Mouse (Mus musculus) hematopoietic stem cell, adult 5-6 weeks (primary cell): Measurements from ENCODE around the gene Gm11168. TPM values are rescaled to one million over a fixed set of nuclear protein-coding genes. Genes with fewer than 3 reads are reported as not detected.
A peak's percentile ranks its signal among the peaks of the same experiment; 100 is the strongest.
"Not testable (repeated sequence)": the region's sequence is repeated elsewhere in the genome, so short reads cannot be mapped to it uniquely, and the experiment has no call there.

Experiments
- ATAC-seq, 2 experiments: fragments of 125-278 bp in 1 of 2; replicated peaks in 1 of 2; 2 replicates each; pipeline ENCODE4 v1.8.0; 2016 to 2017; ENCODE audit warnings: inconsistent platforms in 2 of 2, mild to moderate bottlenecking in 2 of 2, moderate number of reproducible peaks in 2 of 2, low read depth in 1 of 2, moderate TSS enrichment in 1 of 2; ENCODE audit not compliant: low FRiP score in 2 of 2, poor library complexity in 2 of 2, severe bottlenecking in 2 of 2, insufficient read depth in 1 of 2, low TSS enrichment in 1 of 2
- total RNA-seq: library from RNA; stranded (forward); fragments of 172-1452, 232-1000 nt; gene quantifications from 2 replicates; pipeline ENCODE4 v1.2.3, GENCODE M21; 2017

Gene Gm11168
- total RNA-seq, 1 experiment from 2014 or later, result 3.3 TPM

DNA sequence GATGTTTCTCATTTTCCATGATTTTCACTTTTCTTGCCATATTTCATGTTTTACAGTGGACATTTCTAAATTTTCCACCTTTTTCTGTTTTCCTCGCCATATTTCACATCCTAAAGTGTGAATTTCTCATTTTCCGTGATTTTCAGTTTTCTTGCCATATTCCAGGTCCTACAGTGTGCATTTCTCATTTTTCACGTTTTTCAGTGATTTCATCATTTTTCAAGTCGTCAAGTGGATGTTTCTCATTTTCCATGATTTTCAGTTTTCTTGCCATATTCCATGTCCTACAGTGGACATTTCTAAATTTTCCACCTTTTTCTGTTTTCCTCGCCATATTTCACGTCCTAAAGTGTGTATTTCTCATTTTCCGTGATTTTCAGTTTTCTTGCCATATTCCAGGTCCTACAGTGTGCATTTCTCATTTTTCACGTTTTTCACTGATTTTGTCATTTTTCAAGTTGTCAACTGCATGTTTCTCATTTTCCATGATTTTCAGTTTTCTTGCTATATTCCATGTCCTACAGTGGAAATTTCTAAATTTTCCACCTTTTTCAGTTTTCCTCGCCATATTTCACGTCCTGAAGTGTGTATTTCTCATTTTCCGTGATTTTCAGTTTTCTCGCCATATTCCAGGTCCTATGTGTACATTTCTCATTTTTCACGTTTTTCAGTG, 20.3 kb downstream of the Gm11168 start, which contains the start of gene Gm10718:
Gene Gm10718, plus strand, starts transcription at position 236 of the 673 bp plus-strand sequence.
- not testable (repeated sequence) for ATAC-seq

DNA sequence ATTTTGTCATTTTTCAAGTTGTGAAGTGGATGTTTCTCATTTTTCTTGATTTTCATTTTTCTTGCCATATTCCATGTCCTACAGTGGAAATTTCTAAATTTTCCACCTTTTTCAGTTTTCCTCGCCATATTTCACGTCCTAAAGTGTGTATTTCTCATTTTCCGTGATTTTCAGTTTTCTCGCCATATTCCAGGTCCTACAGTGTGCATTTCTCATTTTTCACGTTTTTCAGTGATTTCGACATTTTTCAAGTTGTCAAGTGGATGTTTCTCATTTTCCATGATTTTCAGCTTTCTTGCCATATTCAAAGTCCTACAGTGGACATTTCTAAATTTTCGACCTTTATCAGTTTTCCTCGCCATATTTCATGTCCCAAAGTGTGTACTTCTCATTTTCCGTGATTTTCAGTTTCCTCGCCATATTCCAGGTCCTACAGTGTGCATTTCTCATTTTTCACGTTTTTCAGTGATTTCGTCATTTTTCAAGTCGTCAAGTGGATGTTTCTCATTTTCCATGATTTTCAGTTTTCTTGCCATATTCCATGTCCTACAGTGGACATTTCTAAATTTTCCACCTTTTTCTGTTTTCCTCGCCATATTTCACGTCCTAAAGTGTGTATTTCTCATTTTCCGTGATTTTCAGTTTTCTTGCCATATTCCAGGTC, 21.0 kb downstream of the Gm11168 start:
- ATAC-seq, result not testable (repeated sequence)

DNA sequence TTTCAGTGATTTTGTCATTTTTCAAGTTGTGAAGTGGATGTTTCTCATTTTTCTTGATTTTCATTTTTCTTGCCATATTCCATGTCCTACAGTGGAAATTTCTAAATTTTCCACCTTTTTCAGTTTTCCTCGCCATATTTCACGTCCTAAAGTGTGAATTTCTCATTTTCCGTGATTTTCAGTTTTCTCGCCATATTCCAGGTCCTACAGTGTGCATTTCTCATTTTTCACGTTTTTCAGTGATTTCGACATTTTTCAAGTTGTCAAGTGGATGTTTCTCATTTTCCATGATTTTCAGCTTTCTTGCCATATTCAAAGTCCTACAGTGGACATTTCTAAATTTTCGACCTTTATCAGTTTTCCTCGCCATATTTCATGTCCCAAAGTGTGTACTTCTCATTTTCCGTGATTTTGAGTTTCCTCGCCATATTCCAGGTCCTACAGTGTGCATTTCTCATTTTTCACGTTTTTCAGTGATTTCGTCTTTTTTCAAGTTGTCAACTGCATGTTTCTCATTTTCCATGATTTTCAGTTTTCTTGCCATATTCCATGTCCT, 21.8 kb downstream of the Gm11168 start, which contains the start of gene Gm10717:
Gene Gm10717, plus strand, starts transcription at position 506 of the 556 bp plus-strand sequence.
- not testable (repeated sequence) for ATAC-seq

DNA sequence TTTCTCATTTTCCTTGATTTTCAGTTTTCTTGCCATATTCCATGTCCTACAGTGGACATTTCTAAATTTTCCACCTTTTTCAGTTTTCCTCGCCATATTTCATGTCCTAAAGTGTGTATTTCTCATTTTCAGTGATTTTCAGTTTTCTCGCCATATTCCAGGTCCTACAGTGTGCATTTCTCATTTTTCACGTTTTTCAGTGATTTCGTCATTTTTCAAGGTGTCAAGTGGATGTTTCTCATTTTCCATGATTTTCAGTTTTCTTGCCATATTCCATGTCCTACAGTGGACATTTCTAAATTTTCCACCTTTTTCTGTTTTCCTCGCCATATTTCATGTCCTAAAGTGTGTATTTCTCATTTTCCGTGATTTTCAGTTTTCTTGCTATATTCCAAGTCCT, 22.5 kb downstream of the Gm11168 start:
- ATAC-seq, result not testable (repeated sequence)

DNA sequence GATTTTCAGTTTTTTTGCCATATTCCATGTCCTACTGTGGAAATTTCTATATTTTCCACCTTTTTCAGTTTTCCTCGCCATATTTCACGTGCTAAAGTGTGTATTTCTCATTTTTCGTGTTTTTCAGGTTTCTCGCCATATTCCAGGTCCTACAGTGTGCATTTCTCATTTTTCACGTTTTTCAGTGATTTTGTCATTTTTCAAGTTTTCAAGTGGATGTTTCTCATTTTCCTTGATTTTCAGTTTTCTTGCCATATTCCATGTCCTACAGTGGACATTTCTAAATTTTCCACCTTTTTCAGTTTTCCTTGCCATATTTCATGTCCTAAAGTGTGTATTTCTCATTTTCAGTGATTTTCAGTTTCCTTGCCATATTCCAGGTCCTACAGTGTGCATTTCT, 23.0 kb downstream of the Gm11168 start:
- not testable (repeated sequence) for ATAC-seq

DNA sequence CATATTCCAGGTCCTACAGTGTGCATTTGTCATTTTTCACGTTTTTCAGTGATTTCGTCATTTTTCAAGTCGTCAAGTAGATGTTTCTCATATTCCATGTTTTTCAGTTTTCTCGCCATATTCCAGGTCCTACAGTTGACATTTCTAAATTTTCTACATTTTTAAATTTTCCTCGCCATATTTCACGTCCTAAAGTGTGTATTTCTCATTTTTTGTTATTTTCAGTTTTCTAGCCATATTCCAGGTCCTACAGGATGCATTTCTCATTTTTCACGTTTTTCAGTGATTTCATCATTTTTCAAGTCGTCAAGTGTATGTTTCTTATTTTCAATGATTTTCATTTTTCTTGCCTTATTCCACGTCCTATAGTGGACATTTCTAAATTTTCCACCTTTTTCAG, 23.6 kb downstream of the Gm11168 start:
- ATAC-seq, result not testable (repeated sequence)

DNA sequence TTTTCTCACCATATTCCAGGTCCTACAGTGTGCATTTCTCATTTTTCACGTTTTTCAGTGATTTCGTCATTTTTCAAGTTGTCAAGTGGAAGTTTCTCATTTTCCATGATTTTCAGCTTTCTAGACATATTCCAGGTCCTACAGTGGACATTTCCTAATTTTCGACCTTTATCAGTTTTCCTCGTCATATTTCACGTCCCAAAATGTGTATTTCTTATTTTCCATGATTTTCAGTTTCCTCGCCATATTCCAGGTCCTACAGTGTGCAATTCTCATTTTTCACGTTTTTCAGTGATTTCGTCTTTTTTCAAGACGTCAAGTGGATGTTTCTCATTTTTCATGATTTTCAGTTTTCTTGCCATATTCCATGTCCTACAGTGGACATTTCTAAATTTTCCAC, 24.1 kb downstream of the Gm11168 start:
- 0 out of 4 replicates have a peak, but pooled peaks of 1 of the 2 experiments have one; percentile 16 for ATAC-seq

DNA sequence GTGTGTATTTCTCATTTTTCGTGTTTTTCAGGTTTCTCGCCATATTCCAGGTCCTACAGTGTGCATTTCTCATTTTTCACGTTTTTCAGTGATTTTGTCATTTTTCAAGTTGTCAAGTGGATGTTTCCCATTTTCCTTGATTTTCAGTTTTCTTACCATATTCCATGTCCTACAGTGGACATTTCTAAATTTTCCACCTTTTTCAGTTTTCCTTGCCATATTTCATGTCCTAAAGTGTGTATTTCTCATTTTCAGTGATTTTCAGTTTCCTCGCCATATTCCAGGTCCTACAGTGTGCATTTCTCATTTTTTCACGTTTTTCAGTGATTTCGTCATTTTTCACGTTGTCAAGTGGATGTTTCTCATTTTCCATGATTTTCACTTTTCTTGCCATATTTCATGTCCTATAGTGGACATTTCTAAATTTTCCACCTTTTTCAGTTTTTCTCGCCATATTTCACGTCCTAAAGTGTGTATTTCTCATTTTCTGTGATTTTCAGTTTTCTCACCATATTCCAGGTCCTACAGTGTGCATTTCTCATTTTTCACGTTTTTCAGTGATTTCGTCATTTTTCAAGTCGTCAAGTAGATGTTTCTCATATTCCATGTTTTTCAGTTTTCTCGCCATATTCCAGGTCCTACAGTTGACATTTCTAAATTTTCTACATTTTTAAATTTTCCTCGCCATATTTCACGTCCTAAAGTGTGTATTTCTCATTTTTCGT, 26.3 kb downstream of the Gm11168 start:
- ATAC-seq, result not testable (repeated sequence)

DNA sequence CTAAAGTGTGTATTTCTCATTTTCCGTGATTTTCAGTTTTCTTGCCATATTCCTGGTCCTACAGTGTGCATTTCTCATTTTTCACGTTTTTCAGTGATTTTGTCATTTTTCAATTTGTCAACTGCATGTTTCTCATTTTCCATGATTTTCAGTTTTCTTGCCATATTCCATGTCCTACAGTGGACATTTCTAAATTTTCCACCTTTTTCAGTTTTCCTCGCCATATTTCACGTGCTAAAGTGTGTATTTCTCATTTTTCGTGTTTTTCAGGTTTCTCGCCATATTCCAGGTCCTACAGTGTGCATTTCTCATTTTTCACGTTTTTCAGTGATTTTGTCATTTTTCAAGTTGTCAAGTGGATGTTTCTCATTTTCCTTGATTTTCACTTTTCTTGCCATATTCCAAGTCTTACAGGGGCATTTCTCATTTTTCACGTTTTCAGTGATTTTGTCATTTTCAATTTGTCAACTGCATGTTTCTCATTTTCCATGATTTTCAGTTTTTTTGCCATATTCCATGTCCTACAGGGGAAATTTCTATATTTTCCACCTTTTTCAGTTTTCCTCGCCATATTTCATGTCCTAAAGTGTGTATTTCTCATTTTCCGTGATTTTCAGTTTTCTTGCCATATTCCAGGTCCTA, 27.7 kb downstream of the Gm11168 start:
- ATAC-seq, result not testable (repeated sequence)

DNA sequence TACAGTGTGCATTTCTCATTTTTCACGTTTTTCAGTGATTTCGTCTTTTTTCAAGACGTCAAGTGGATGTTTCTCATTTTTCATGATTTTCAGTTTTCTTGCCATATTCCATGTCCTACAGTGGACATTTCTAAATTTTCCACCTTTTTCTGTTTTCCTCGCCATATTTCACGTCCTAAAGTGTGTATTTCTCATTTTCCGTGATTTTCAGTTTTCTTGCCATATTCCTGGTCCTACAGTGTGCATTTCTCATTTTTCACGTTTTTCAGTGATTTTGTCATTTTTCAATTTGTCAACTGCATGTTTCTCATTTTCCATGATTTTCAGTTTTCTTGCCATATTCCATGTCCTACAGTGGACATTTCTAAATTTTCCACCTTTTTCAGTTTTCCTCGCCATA, 31.2 kb downstream of the Gm11168 start, which contains the start of gene Gm17535:
Gene Gm17535, plus strand, starts transcription at position 301 of the 400 bp plus-strand sequence.
- not testable (repeated sequence) for ATAC-seq

DNA sequence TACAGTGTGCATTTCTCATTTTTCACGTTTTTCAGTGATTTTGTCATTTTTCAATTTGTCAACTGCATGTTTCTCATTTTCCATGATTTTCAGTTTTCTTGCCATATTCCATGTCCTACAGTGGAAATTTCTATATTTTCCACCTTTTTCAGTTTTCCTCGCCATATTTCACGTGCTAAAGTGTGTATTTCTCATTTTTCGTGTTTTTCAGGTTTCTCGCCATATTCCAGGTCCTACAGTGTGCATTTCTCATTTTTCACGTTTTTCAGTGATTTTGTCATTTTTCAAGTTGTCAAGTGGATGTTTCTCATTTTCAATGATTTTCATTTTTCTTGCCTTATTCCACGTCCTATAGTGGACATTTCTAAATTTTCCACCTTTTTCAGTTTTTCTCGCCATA, 33.4 kb downstream of the Gm11168 start, which contains the start of gene Gm10715:
Gene Gm10715, plus strand, starts transcription at position 301 of the 400 bp plus-strand sequence.
- not testable (repeated sequence) for ATAC-seq

DNA sequence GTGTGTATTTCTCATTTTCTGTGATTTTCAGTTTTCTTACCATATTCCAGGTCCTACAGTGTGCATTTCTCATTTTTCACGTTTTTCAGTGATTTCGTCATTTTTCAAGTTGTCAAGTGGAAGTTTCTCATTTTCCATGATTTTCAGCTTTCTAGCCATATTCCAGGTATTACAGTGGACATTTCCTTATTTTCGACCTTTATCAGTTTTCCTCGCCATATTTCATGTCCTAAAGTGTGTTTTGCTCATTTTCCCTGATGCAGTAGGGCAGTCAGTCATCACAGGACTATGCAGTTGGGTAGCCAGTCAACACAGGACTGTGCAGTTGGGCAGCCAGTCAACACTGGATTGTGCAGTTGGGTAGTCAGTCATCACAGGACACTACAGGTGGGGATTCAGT, 35.0 kb downstream of the Gm11168 start:
- not testable (repeated sequence) for ATAC-seq

Other genes with a start within 250 kb of the Gm11168 start
- gene Gm10722, start 2.4 kb upstream of the Gm11168 start, total RNA-seq, result not detected in 2 replicates
- gene Gm10721, start 9.8 kb downstream of the Gm11168 start, total RNA-seq, result 1.8 TPM in 1 of 2 replicates, not detected in the other
- gene Gm10720, start 12.3 kb downstream of the Gm11168 start, total RNA-seq, result not detected in 2 replicates
- gene Gm10719, start 14.1 kb downstream of the Gm11168 start, total RNA-seq, result 0.75 and 3.6 TPM in 2 replicates
- 1.5 TPM in 1 of 2 replicates, not detected in the other for gene Gm10718, start 20.2 kb downstream of the Gm11168 start, total RNA-seq
- gene Gm10717, start 22.1 kb downstream of the Gm11168 start, total RNA-seq, result 1.5 and 3.1 TPM in 2 replicates
- gene Gm17535, start 31.3 kb downstream of the Gm11168 start, total RNA-seq, result not detected in 2 replicates
- not detected in 2 replicates for gene Gm10715, start 33.5 kb downstream of the Gm11168 start, total RNA-seq